Mouse (Mus musculus) stomach, embryonic 14.5 days (tissue): Measurements from ENCODE around the gene Ifnar1. TPM values are rescaled to one million over a fixed set of nuclear protein-coding genes. Genes with fewer than 3 reads are reported as not detected.

Experiments used
- ATAC-seq: fragments of 200-750 bp; cut with Nextera tagmentation; 2 replicates; pipeline ENCODE4 v1.8.0; 2017; ENCODE audit warnings: low read depth, moderate TSS enrichment; ENCODE audit not compliant: insufficient number of reproducible peaks, insufficient read depth, low FRiP score
- H3K27ac ChIP-seq: fragments of 300-500 bp; sonication (generic); 2 replicates; pipeline ENCODE4 v1.5.1; 2014; ENCODE audit warnings: mild to moderate bottlenecking, low read length, moderate library complexity, mixed read lengths
- H3K27me3 ChIP-seq: fragments of 300-500 bp; sonication (generic); 2 replicates; pipeline ENCODE4 v1.6.1; 2014; ENCODE audit warnings: low read length, control low read depth, mixed read lengths; ENCODE audit not compliant: control insufficient read depth, insufficient read depth
- H3K36me3 ChIP-seq: fragments of 300-500 bp; sonication (generic); 2 replicates; pipeline ENCODE4 v1.6.1; 2014; ENCODE audit warnings: mild to moderate bottlenecking, control low read depth, low read length, moderate library complexity, mixed read lengths; ENCODE audit not compliant: control insufficient read depth, insufficient read depth
- H3K4me1 ChIP-seq: fragments of 300-500 bp; sonication (generic); 2 replicates; pipeline ENCODE4 v1.6.1; 2014; ENCODE audit warnings: low read length, control low read depth, mixed read lengths; ENCODE audit not compliant: control insufficient read depth, insufficient read depth
- H3K4me2 ChIP-seq: fragments of 300-500 bp; sonication (generic); replicated peaks from 2 replicates; pipeline ENCODE4 v1.6.1; 2014; ENCODE audit warnings: low read depth, low read length, control low read depth
- H3K4me3 ChIP-seq: fragments of 300-500 bp; sonication (generic); 2 replicates; pipeline ENCODE4 v1.5.1; 2014; ENCODE audit warnings: low read depth, low read length, control low read depth
- H3K9ac ChIP-seq: fragments of 300-500 bp; sonication (generic); replicated peaks from 2 replicates; pipeline ENCODE4 v1.6.1; 2014; ENCODE audit warnings: low read depth, mild to moderate bottlenecking, control low read depth, low read length, moderate library complexity, mixed read lengths
- H3K9me3 ChIP-seq: fragments of 300-500 bp; sonication (generic); 2 replicates; pipeline ENCODE4 v1.6.1; 2016; ENCODE audit warnings: low read depth, low read length, control low read depth; ENCODE audit not compliant: control insufficient read depth
- WGBS: fragments of 180-500 bp; shearing (Covaris S2); extraction: QIAGEN DNeasy Blood & Tissue Kit; methylation state at CpG from one replicate; pipeline ENCODE4 v1.1.7; 2014; 5-methylcytosine and 5-hydroxymethylcytosine counted together
- polyA plus RNA-seq: library from polyadenylated mRNA; unstranded; fragments of >200 nt; fragmentation: Nextera tagmentation; extraction: Ambion mirVana; gene quantifications from 2 replicates; pipeline ENCODE4 v1.2.1, GENCODE M21; 2014

Gene Ifnar1
- polyA plus RNA-seq, 1 experiment from 2014 or later = 63.9 TPM

DNA sequence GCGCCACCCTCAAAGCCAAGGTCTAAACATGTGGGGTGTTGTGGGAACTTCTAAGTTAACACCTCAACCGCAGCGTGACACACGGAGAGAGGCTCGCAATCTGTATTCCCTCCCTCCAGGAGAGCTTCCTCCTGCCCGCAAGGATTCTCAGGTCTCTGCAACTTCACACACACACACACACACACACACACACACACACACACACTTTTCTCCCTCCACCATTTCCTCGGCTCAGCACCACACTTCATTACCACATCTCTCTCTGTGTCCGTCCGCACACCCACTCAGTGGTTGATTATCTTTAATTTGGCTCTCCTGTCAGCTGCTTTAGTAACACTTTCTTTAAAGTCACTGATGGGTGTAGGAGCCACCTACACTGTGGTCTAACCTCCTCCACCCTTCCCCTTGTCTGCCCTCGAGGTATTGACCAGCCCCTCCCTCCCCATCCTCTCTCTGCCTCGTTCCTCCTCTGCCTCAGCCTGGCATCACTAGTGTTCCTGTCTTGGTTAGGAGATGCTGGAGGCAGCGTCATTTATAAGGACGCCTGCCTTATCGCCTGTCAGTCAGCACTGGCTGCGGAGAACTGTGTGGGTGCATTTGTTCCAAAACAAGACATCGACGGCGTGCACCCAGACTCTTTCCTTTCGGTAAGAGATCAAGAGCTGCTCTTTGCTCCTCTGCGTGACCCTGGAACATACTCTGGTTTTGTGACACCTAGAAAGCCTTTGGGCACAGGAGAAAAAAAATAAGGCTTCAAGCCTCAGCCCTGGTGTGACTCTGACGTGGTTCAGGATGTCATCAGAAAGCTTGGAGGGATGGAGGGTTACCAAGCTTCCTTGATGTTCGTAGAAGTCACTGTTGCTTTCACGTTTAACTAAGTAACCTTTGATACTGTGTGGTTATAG lies 48.3 kb downstream of the Ifnar1 start:
- ATAC-seq = no peak
- Histone ChIP-seq H3K27me3 (no peaks in the 10 kb centered on the region), H3K4me1 (no peaks in the 10 kb centered on the region), H3K27ac (no peak overlapping the region), H3K4me2 (no peak overlapping the region), H3K9me3 (no peaks in the 10 kb centered on the region), H3K36me3 (no peaks in the 10 kb centered on the region), H3K4me3 (no peak overlapping the region), H3K9ac (no peak overlapping the region)
- 59% methylated on average over 23 of the region's 23 CpGs for WGBS

DNA sequence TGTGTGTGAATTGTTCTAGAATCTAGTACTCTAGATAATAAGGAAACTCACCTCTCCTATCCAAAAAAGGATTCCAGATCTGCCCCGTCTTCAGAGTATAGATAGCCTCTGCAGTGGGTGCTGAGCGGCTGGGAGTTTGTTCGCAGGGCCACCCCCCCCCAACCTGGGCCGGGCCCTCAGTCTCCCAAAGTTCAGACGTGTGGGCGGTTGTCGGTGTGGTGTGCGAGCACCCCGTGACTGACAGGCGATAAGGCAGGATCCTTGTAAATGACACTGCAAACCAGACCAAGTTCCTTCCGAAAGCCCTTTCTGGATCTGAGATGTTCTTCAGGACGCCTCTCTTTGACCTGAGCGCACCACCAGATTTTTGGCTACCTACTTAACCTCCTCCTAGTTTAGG lies 49.4 kb downstream of the Ifnar1 start:
- H3K4me2 ChIP-seq = no peak overlapping the region
- H3K27me3 ChIP-seq = no peaks in the 10 kb centered on the region
- ATAC-seq = peak; percentile 81
- no peak overlapping the region for H3K4me3 ChIP-seq
- no peak overlapping the region for H3K27ac ChIP-seq
- no peaks in the 10 kb centered on the region for H3K9me3 ChIP-seq
- 61% methylated on average over 13 of the region's 13 CpGs for WGBS
- no peaks in the 10 kb centered on the region for H3K4me1 ChIP-seq
- H3K36me3 ChIP-seq = no peaks in the 10 kb centered on the region
- no peak overlapping the region for H3K9ac ChIP-seq

DNA sequence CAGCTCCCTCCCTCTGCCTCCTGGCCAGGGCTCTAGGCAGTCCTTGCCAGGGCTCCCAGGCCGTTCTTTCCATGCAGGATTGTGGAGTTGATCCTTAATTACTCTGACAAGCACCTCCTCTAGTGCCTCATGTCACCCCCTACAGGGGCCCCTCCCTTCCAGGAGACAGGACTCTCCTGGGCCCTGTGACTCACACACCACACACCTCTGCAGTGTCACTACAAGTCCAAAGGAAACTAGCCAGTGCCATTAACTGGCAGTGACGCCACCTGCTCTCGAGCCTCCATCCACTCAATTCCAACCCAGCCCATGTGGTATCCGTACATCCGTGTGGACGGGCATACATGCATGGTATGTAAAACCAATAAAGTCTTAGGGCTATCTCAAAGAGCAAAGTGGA lies 49.9 kb downstream of the Ifnar1 start:
- Histone ChIP-seq H3K4me1 (no peaks in the 10 kb centered on the region), H3K27me3 (no peaks in the 10 kb centered on the region), H3K9ac (no peak overlapping the region), H3K9me3 (no peaks in the 10 kb centered on the region), H3K36me3 (no peaks in the 10 kb centered on the region), H3K4me2 (no peak overlapping the region), H3K4me3 (no peak overlapping the region), H3K27ac (no peak overlapping the region)
- WGBS = 77% methylated on average over 6 of the region's 6 CpGs
- no peak for ATAC-seq

DNA sequence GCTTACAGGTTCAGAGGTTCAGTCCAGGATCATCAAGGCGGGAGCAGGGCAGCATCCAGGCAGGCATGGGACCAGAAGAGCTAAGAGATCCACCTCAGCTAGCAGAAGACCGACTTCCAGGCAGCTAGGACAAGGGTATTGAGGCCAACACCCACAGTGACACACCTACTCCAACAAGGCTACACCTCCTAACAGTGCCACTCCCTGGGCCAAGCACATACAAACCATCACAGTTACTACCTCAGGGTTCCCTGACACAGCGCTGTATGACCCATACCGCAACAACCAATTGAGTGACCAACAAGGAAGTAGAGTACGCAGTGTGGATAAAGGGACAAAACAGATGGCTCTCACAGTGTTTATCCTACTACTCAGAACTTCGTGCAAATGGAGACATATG lies 51.3 kb downstream of the Ifnar1 start:
- Histone ChIP-seq H3K9me3 (no peaks in the 10 kb centered on the region), H3K27me3 (no peaks in the 10 kb centered on the region), H3K4me1 (no peaks in the 10 kb centered on the region), H3K9ac (no peak overlapping the region), H3K36me3 (no peaks in the 10 kb centered on the region), H3K4me2 (no peak overlapping the region), H3K4me3 (no peak overlapping the region), H3K27ac (no peak overlapping the region)
- WGBS = 84% methylated on average over 6 of the region's 6 CpGs
- no peak for ATAC-seq

DNA sequence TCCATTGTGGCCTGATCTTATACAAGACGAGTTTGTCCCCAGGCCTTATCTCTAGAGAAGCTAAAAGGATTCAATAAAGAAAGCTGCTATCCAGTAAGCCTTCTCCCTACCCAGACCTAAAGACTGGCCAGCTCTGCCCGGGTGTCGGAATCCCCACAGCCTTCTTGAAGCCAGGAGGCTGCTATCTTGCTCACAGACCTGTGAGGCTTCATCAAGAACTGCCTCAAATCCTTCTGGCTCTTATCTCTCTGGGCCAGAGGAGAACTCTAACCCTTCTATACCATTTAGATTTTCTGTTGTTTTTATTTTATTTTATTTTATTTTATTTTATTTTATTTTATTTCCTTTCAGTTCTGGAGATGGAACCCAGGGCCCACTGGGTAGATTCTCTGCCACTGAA lies 52.0 kb downstream of the Ifnar1 start:
- Histone ChIP-seq H3K9me3 (no peaks in the 10 kb centered on the region), H3K27me3 (no peaks in the 10 kb centered on the region), H3K27ac (no peak overlapping the region), H3K9ac (no peak overlapping the region), H3K4me2 (no peak overlapping the region), H3K36me3 (no peaks in the 10 kb centered on the region), H3K4me1 (no peaks in the 10 kb centered on the region), H3K4me3 (no peak overlapping the region)
- 79% methylated on average over 3 of the region's 3 CpGs for WGBS
- no peak for ATAC-seq

DNA sequence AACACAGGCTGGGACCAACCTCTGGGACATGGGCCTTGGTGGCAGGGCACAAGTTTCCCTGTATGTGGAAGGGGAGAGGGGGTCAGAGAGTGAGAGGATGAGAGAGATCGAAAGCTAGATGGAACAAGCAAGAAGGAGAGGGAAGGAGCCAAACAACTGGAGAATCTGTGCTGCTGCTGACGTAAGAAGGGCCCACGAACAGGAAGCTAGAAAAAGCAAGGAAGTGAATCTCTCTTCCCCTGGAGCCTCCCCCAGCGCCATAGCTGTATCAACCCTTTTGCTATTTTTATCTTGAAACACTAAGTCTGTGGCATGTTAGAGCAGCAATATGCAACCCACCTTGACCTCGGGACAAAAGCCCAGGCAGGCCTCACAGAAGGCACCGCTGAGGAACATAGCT lies 53.0 kb downstream of the Ifnar1 start:
- Histone ChIP-seq H3K4me1 (no peaks in the 10 kb centered on the region), H3K9me3 (no peaks in the 10 kb centered on the region), H3K27ac (peak overlapping the region; percentile 21; the same call in 1 of the 2 replicates), H3K4me2 (no peak overlapping the region), H3K27me3 (no peaks in the 10 kb centered on the region), H3K4me3 (no peak overlapping the region), H3K9ac (no peak overlapping the region), H3K36me3 (no peaks in the 10 kb centered on the region)
- ATAC-seq = no peak
- WGBS = 69% methylated on average over 6 of the region's 6 CpGs

DNA sequence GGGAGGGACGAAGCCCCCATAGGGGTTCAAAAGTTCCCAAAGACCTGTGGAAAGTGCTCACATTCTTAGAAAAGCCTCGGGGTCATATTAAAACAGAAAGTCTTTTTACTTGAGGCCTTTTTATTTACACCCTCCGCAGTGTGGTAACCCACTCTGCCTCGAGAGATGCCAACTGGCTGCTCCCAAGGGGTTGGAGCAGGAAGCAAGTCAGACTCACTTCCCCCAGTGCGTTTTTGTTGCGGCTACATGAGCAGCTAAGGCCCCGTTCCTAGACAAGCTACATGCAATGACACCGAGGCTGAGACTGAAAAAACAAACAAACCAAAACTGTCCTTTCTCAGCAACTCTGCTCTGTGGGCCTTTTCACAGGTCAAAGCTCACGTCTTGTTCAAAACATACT lies 53.5 kb downstream of the Ifnar1 start:
- Histone ChIP-seq H3K27me3 (no peaks in the 10 kb centered on the region), H3K27ac (peak overlapping the region; percentile 21; the same call in 1 of the 2 replicates), H3K9me3 (no peaks in the 10 kb centered on the region), H3K4me3 (no peak overlapping the region), H3K36me3 (no peaks in the 10 kb centered on the region), H3K9ac (no peak overlapping the region), H3K4me1 (no peaks in the 10 kb centered on the region), H3K4me2 (no peak overlapping the region)
- WGBS = 61% methylated on average over 9 of the region's 9 CpGs
- ATAC-seq = no peak

DNA sequence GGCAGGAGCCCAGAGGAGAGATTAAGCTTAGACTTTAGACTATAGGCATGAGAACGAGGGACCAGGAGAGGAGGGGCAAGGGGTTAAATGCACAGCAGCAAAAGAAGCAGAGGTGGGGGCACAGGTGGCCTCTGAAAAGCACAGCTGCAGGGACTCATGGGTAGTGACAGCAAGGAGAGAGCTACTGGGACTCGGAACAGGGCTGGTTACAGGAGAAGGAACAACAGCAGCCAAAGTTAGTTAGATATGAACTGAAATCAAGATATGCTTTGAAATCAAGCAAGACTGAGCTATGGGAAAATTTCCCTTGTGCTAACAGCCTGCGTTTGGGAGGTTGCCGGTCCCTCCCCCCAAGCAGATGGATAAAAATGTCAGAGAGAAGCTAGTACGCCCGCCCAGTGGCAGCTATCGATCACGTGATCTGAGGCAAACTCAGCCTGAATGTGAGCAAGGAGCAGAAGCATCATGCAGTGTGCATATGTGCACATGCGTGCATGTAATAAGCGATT lies 56.6 kb downstream of the Ifnar1 start:
- Histone ChIP-seq H3K9me3 (no peaks in the 10 kb centered on the region), H3K9ac (no peak overlapping the region), H3K27ac (no peak overlapping the region), H3K27me3 (no peaks in the 10 kb centered on the region), H3K4me3 (no peak overlapping the region), H3K36me3 (no peaks in the 10 kb centered on the region), H3K4me2 (no peak overlapping the region; the same call in 1 of the 2 replicates), H3K4me1 (no peaks in the 10 kb centered on the region)
- whole genome bisulfite sequencing = 27% methylated on average over 10 of the region's 10 CpGs
- ATAC-seq = peak; percentile 57; the same call in 1 of the 2 replicates
